Mouse (Mus musculus): ENCODE results near the gene Frem2. TPM values are rescaled to one million over a fixed set of nuclear protein-coding genes. Genes with fewer than 3 reads are reported as not detected.
A peak's percentile ranks its signal among the peaks of the same experiment; 100 is the strongest.

The Frem2 gene
- polyA plus RNA-seq, 1 experiment = 0.81 TPM

GRCm38 (mm10) chr3:53555031-53555952 is 101.9 kb downstream of the Frem2 start:
- H3K36me3 ChIP-seq (ENCODE audit: control insufficient read depth, insufficient read depth, low read length) = no peaks in the 10 kb centered on the region
- WGBS = 85% methylated on average over 10 of the region's 10 CpGs
- no peak for DNase-seq
- H3K27me3 ChIP-seq (ENCODE audit: control insufficient read depth, insufficient read depth, low read length) = no peaks in the 10 kb centered on the region
- H3K4me1 ChIP-seq (replicated peaks; ENCODE audit: control insufficient read depth, insufficient read depth, low read length) = no peaks in the 10 kb centered on the region
- TF ChIP-seq CTCF (IDR thresholded peaks at IDR 0.05; ENCODE audit: borderline replicate concordance, control insufficient read depth, extremely low read depth, insufficient read depth, low read length, poor library complexity) = no peak
- TF ChIP-seq POLR2A (IDR thresholded peaks at IDR 0.05; ENCODE audit: control insufficient read depth, extremely low read depth, insufficient read depth, low read length, poor library complexity) = no peak
- no peak overlapping the region for H3K4me3 ChIP-seq (ENCODE audit: control insufficient read depth, insufficient read depth, low read length)
- no peak overlapping the region for H3K27ac ChIP-seq (ENCODE audit: control insufficient read depth, insufficient read depth, low read length)

DNA sequence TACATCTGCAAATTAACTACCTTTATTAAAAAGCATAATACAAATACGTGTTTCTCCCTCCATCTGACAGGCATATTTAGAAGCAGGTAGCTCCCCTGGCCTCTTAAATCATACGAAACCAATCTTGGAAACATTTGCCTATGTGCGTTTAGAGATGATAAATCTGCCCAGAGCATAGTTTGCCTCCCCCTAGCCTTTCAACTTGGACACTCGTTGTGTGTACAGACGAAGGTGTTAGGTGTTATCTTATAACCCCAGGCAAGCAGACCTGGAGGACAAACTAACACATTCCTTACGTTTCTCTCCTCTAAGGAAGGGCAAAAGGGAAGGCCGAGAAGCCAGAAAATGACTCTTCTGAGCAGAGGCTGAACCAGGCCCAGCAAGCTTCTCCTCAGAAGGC is 104.5 kb downstream of the Frem2 start:
- Histone ChIP-seq H3K36me3 (ENCODE audit: control insufficient read depth, insufficient read depth, low read length) (no peaks in the 10 kb centered on the region), H3K27ac (ENCODE audit: control insufficient read depth, insufficient read depth, low read length) (no peak overlapping the region), H3K4me3 (ENCODE audit: control insufficient read depth, insufficient read depth, low read length) (no peak overlapping the region), H3K27me3 (ENCODE audit: control insufficient read depth, insufficient read depth, low read length) (no peaks in the 10 kb centered on the region), H3K4me1 (replicated peaks; ENCODE audit: control insufficient read depth, insufficient read depth, low read length) (no peaks in the 10 kb centered on the region)
- no peak for TF ChIP-seq POLR2A (IDR thresholded peaks at IDR 0.05; ENCODE audit: control insufficient read depth, extremely low read depth, insufficient read depth, low read length, poor library complexity)
- no peak for TF ChIP-seq CTCF (IDR thresholded peaks at IDR 0.05; ENCODE audit: borderline replicate concordance, control insufficient read depth, extremely low read depth, insufficient read depth, low read length, poor library complexity)
- no peak for DNase-seq
- 86% methylated on average over 7 of the region's 7 CpGs for WGBS

GRCm38 (mm10) chr3:53532091-53532490 is 125.1 kb downstream of the Frem2 start:
- Histone ChIP-seq H3K27ac (ENCODE audit: control insufficient read depth, insufficient read depth, low read length) (no peak overlapping the region), H3K4me3 (ENCODE audit: control insufficient read depth, insufficient read depth, low read length) (no peak overlapping the region), H3K27me3 (ENCODE audit: control insufficient read depth, insufficient read depth, low read length) (no peaks in the 10 kb centered on the region), H3K36me3 (ENCODE audit: control insufficient read depth, insufficient read depth, low read length) (no peaks in the 10 kb centered on the region), H3K4me1 (replicated peaks; ENCODE audit: control insufficient read depth, insufficient read depth, low read length) (no peaks in the 10 kb centered on the region)
- 95% methylated on average over 6 of the region's 6 CpGs for WGBS
- TF ChIP-seq POLR2A (IDR thresholded peaks at IDR 0.05; ENCODE audit: control insufficient read depth, extremely low read depth, insufficient read depth, low read length, poor library complexity) = no peak
- DNase-seq = no peak

GRCm38 (mm10) chr3:53530305-53530704 is 126.8 kb downstream of the Frem2 start:
- H3K27ac ChIP-seq (ENCODE audit: control insufficient read depth, insufficient read depth, low read length) = no peak overlapping the region
- TF ChIP-seq POLR2A (IDR thresholded peaks at IDR 0.05; ENCODE audit: control insufficient read depth, extremely low read depth, insufficient read depth, low read length, poor library complexity) (no peak), CTCF (IDR thresholded peaks at IDR 0.05; ENCODE audit: borderline replicate concordance, control insufficient read depth, extremely low read depth, insufficient read depth, low read length, poor library complexity) (no peak)
- H3K36me3 ChIP-seq (ENCODE audit: control insufficient read depth, insufficient read depth, low read length) = no peaks in the 10 kb centered on the region
- no peaks in the 10 kb centered on the region for H3K4me1 ChIP-seq (replicated peaks; ENCODE audit: control insufficient read depth, insufficient read depth, low read length)
- no peaks in the 10 kb centered on the region for H3K27me3 ChIP-seq (ENCODE audit: control insufficient read depth, insufficient read depth, low read length)
- 83% methylated on average over 6 of the region's 6 CpGs for WGBS
- no peak overlapping the region for H3K4me3 ChIP-seq (ENCODE audit: control insufficient read depth, insufficient read depth, low read length)
- no peak for DNase-seq

GRCm38 (mm10) chr3:53525737-53526136 is 131.4 kb downstream of the Frem2 start:
- Histone ChIP-seq H3K36me3 (ENCODE audit: control insufficient read depth, insufficient read depth, low read length) (no peaks in the 10 kb centered on the region), H3K4me3 (ENCODE audit: control insufficient read depth, insufficient read depth, low read length) (no peak overlapping the region), H3K27me3 (ENCODE audit: control insufficient read depth, insufficient read depth, low read length) (no peaks in the 10 kb centered on the region), H3K27ac (ENCODE audit: control insufficient read depth, insufficient read depth, low read length) (no peak overlapping the region), H3K4me1 (replicated peaks; ENCODE audit: control insufficient read depth, insufficient read depth, low read length) (no peaks in the 10 kb centered on the region)
- WGBS = 10% methylated on average over 21 of the region's 21 CpGs
- DNase-seq = peak; percentile 69
- peak; percentile 59; the same call in 1 of the 2 replicates for TF ChIP-seq CTCF (IDR thresholded peaks at IDR 0.05; ENCODE audit: borderline replicate concordance, control insufficient read depth, extremely low read depth, insufficient read depth, low read length, poor library complexity)
- no peak for TF ChIP-seq POLR2A (IDR thresholded peaks at IDR 0.05; ENCODE audit: control insufficient read depth, extremely low read depth, insufficient read depth, low read length, poor library complexity)

DNA sequence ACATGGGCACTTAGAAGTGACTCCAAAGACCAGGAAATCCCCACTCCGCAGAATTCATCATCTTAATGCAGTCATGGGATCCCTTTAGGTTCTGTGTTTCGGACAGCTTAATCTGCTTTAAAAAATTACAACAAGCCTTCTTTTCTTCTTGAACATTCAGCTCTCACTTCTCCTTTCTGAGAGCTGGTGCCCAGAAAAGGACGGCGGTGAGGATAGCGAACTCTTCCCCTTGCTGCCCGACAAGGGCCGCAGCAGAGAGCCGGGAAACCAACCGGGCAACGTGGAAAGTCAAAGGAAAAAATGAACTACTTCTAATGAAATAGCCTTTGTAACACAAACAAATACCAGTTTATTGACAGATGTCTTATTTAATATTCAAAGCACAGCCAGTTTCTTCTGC is 134.4 kb downstream of the Frem2 start:
- no peak for TF ChIP-seq CTCF (IDR thresholded peaks at IDR 0.05; ENCODE audit: borderline replicate concordance, control insufficient read depth, extremely low read depth, insufficient read depth, low read length, poor library complexity)
- TF ChIP-seq POLR2A (IDR thresholded peaks at IDR 0.05; ENCODE audit: control insufficient read depth, extremely low read depth, insufficient read depth, low read length, poor library complexity) = no peak
- DNase-seq = no peak
- 39% methylated on average over 10 of the region's 10 CpGs for WGBS

More for the DNA sequence above, 134.4 kb downstream of the Frem2 start:
- Histone ChIP-seq H3K27me3 (ENCODE audit: control insufficient read depth, insufficient read depth, low read length) (no peaks in the 10 kb centered on the region), H3K27ac (ENCODE audit: control insufficient read depth, insufficient read depth, low read length) (no peak overlapping the region), H3K4me3 (ENCODE audit: control insufficient read depth, insufficient read depth, low read length) (no peak overlapping the region), H3K4me1 (replicated peaks; ENCODE audit: control insufficient read depth, insufficient read depth, low read length) (no peaks in the 10 kb centered on the region), H3K36me3 (ENCODE audit: control insufficient read depth, insufficient read depth, low read length) (no peaks in the 10 kb centered on the region)
